Mouse (Mus musculus): ENCODE measurements around the gene Ccdc106.

Ccdc106 gene

GRCm38 (mm10) chr7:5080815-5081214 lies 60.5 kb downstream of the Ccdc106 start:
- peak; percentile 10 for DNase-seq (ENCODE audit: inconsistent ontology term)

DNA sequence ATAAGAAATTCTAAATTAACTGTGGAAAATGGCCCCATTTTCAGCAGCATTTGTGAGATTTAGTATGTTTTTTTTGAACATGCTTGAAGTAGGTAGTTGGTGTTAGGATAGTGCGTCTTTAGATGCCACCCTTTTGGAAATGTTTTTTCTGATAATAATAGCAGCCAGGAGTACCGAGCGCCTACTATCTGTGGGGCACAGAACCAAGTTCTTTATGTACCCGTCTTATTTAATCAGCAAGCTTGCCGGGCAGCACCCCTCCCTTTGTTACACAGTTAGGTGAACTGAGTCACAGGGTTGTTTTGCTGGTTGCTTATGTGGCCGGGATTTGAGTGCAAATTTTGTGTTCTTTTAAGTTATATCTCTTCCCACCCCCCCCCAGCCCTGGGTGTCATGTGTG lies 60.9 kb downstream of the Ccdc106 start:
- DNase-seq (ENCODE audit: inconsistent ontology term), result no peak

DNA sequence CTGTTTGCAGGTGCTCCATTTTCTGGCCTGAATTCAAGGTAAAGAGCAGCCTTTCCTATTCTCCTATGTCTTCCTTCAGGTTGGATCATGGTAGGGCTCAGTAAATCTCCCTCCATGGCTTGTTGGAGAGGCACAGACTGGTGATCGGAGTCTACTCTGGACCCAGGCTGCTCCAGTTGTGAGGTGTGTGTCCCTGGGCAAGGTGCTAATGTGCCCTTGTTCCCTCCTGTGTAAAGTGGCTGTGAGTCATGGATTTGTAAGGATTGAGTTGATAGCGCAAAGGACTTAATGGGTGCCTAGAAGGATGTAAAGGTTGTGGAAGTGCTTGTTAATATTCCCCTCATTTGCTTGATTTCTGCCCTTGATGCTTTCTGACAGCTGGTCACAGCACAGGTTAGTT lies 61.6 kb downstream of the Ccdc106 start:
- DNase-seq (ENCODE audit: inconsistent ontology term), result no peak

- no peak for DNase-seq (ENCODE audit: inconsistent ontology term)
Observed at GRCm38 (mm10) chr7:5083325-5084105, 63.2 kb downstream of the Ccdc106 start.

DNA sequence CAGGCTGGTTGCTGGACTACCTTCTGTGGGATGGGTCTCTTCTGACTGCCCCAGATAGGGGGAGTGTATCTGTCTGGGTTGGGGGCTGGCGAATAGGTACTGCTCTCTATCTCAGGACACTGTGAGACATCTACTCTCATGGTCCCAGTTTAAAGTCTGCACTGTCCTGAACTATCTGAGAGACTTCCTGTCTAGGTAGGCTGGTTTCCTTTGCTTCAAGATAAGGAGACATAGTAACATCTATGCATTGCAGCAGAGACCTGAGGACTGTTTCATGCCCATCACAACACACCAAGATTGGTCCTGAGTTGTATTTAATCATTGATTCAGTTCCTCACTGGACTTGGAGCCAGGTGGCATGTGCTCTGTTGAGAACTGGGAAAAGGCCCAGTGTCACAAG lies 65.2 kb downstream of the Ccdc106 start:
- no peak for DNase-seq (ENCODE audit: inconsistent ontology term)

DNA sequence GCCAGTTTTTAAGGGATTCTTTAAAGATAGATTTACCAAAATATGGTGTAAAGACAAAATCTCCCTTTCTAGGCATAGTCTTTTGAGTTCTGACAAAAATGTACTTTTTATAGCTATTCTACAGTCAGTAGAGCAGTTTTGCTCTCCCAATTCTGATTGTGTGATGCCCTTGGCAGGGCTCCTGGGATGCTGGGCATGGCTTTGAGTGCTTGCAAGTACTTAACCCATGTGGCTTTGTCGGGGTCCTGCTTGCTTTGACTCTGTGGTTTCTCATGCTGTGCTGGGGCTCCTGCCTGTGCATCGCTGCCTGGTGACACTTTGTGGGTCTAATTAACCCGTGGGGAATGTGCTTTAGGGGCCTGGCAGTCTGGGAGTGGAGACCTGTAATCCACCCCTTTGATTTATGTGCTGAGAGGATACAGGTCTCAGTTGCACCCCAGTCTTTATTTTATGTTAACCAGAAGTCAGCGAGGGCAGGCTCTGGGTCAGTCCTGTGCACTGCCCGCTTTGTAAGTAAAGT lies 66.6 kb downstream of the Ccdc106 start:
- peak; percentile 51 for DNase-seq (ENCODE audit: inconsistent ontology term)

GRCm38 (mm10) chr7:5087886-5088285 lies 67.5 kb downstream of the Ccdc106 start:
- peak; percentile 18 for DNase-seq (ENCODE audit: inconsistent ontology term)

GRCm38 (mm10) chr7:5089853-5090252 lies 69.5 kb downstream of the Ccdc106 start:
- DNase-seq (ENCODE audit: inconsistent ontology term), result no peak

DNA sequence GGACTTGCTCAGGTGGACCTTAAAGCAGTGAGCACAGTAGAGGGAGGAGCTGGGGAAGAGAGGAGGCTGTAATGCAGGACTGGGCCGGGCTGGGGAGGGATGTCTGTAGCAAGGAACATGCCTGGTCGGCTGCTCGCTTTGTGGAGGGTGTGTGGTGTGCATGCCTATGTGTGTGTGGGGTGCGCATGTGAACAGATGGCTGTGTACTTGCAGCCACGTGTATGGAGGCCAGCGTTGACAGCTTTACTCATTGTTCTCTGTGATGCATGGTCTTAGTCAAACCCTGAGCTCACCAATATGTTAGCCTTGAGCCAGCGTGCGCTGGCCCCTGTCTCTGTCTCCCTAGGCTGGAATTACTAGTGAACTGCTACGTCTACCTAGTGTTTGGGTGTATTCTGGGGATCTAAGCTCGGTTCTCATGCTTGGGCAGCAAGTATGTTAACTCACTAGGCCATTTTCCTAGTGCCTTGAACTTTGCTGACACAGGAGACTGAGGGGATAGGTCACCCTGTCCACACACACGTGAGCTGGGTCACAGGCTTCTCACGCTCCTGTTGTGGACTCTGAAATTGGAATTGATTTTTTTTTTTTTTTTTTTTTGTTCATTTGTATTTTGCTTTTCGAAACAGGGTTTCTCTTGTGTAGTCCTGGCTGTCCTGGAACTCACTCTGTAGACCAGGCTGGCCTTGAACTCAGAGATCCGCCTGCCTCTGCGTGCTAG lies 70.8 kb downstream of the Ccdc106 start:
- no peak for DNase-seq (ENCODE audit: inconsistent ontology term)

DNA sequence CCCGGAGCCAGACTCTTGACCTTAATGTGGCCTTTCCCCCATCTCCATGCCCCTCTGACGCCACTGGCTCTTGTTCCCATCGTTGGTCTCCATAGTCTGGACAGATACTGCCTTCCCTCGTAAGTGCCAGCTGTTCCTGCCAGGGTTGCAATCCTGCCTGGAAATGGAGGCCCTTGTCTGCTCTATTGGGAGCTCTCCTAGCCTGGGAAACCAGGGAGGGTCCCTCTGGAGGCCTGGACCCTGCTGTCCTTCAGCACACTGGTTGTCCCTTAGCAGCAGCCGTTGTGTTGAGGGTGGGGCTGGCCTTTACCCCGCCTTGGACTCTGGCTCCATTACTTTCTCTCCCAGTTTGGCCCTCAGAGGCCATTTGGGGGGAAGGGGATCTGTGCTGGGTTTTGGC lies 72.0 kb downstream of the Ccdc106 start:
- no peak for DNase-seq (ENCODE audit: inconsistent ontology term)

GRCm38 (mm10) chr7:5092831-5093510 lies 72.6 kb downstream of the Ccdc106 start:
- no peak for DNase-seq (ENCODE audit: inconsistent ontology term)

DNA sequence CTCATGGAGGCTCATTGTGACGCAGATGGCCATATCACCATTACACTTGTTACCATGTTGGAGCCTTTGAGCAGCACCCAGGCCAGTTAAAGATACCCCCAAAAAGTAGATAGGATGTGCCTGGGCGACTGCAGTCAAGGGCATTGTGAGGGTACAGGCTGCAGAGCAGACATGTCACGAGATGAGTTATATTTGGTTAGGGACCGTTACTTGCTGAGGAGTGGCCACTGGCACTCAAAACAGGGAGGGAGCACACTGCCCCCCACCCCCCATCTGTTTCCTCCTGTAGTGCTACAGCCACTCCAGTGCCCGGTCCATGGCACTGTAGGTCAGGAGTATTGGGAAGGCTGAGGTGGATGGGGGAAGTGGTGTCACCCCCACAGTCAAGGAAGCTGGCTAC lies 78.4 kb downstream of the Ccdc106 start:
- no peak for DNase-seq (ENCODE audit: inconsistent ontology term)

DNA sequence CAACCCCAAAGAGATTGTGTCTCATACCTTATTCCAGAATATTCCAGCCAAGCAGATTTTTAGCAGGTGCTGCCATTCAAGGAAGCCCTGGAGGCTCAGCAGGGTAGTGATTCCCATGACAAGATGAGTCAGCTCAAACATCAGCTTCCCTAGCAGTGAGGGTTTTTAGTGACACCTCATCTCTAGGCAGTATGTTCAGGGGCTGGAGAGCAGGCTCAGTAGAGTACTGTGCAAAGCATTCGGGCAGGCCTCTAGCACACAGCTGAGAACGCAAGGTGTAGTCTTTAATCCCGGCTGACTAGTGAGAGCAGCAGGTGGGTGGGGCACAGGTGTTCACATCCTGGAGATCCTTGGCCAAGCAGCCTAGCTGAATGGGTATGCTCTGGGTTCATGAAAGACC lies 79.4 kb downstream of the Ccdc106 start:
- no peak for DNase-seq (ENCODE audit: inconsistent ontology term)

DNA sequence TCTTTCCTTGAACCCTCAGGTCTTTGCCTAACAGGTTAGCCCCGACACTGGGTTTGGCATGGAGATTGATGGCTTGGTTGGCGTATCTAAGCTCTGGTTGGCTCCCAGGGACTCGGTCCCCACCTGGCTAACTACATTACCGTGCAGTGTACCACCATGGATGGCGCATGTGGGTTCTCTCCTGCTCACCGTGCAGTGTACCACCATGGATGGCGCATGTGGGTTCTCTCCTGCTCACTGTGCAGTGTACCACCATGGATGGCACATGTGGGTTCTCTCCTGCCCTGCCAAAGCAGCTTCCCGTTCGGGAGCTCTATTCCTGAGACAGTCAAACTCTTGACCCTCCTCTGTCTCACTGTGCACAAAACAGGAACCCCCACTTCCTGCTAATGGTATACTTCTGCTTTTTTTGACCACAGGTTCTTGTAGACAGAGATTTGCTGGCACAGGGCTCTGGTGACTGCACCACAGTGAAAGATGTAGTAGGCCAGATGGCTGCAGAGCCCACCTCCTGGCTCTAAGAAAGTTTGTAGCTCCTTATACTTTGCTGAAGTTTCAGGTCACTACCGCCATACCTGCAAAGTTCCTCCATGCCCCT lies 80.8 kb downstream of the Ccdc106 start:
- DNase-seq (ENCODE audit: inconsistent ontology term), result no peak

DNA sequence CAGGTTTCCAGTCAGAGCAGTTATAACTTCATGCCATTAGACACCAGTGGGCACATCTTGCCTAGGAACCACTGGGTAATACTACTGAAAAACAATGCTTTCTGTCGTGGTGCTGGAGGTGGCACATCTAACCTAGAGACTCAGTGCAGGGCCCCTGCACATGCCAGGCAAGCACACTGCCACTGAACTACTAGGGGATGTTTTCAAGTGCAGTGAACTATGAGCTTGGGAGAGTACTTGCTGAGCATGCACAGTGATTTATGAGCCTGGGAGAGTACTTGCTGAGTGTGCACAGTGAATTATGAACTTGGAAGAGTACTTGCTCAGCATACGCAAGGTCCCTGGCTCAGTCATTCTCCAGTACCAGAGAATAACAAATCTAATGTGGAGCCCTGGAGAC lies 82.2 kb downstream of the Ccdc106 start:
- DNase-seq (ENCODE audit: inconsistent ontology term), result no peak

DNA sequence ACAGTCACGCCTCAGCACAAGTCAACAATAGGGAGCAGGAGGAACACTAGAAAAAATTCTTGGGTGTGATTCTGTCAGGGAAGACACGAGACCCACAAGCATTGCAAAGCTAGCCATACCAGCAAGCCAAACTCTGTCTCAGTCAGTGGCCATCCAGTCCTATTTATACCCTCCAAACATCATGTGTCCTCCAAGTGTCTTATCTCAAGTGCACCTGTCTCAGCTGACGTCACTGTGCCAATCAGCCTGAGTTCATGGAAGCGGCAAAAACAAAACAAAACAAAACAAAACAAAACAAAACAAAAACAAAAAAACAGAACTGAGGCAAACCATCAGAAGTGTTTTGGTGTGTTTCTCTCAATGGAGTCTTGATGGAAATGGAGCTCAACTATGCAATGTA lies 87.9 kb downstream of the Ccdc106 start:
- no peak for DNase-seq (ENCODE audit: inconsistent ontology term)

DNA sequence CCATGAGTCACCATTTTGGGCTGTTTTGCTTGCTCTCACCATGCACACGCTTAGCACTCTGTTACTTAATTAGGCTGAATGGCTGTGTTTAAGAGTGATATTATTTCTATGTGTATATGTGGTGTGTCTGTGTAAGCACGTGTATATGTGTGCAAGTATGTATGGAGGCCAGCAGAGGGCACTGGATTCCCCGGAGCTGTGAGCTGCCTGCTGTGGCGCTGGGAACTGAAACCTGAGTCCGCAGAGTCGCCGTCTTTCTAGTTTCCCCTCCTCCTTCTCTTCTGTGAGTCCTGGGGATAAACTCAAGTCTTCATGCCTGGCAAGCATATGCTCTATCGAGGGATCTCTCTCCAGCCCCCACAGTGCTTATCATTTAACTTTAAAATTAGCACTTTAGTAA lies 88.9 kb downstream of the Ccdc106 start:
- DNase-seq (ENCODE audit: inconsistent ontology term), result no peak
